Mouse (Mus musculus): ENCODE results near the gene Fbxo34.

GRCm38 (mm10) chr14:47473891-47474290 is 23.7 kb downstream of the Fbxo34 start:
- TF ChIP-seq CTCF (IDR thresholded peaks at IDR 0.05; ENCODE audit: low read depth, low read length) (no peak), EP300 (IDR thresholded peaks at IDR 0.05; ENCODE audit: insufficient read depth, low read depth, low read length) (no peak)
